Mouse (Mus musculus): ENCODE results near the gene Nrf1.

DNA sequence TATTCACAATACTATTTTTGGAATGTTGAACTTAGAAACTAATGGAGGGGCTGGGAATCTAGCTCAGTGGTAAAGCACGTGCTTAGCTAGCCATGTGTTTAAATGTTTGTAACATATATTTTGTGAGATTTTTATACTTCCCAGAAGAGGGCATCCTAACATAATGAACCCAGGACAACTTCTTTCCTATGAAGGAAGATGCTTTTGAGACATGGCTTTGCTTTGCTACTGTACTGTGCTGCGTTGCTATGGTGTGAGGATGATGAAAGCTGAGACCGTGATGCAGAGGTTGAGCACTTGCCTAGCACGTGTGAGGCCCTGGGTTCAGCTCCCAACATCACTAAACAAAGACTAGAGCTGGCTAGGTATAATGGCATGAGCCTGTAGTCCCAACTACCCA is 43.4 kb downstream of the Nrf1 start:
- TF ChIP-seq CTCF (IDR thresholded peaks at IDR 0.05; ENCODE audit: low read depth) = no peak
- no peak for TF ChIP-seq EP300 (IDR thresholded peaks at IDR 0.05; ENCODE audit: low read depth)

Data from liver, embryonic 14.5 days (tissue).